Mouse (Mus musculus): ENCODE results near the gene Zfp664. TPM values are rescaled to one million over a fixed set of nuclear protein-coding genes. Genes with fewer than 3 reads are reported as not detected.
A peak's percentile ranks its signal among the peaks of the same experiment; 100 is the strongest.

Zfp664 gene
- 67.2 and 72.9 TPM in 2 replicates for polyA plus RNA-seq (2012; rRNA removed)

DNA sequence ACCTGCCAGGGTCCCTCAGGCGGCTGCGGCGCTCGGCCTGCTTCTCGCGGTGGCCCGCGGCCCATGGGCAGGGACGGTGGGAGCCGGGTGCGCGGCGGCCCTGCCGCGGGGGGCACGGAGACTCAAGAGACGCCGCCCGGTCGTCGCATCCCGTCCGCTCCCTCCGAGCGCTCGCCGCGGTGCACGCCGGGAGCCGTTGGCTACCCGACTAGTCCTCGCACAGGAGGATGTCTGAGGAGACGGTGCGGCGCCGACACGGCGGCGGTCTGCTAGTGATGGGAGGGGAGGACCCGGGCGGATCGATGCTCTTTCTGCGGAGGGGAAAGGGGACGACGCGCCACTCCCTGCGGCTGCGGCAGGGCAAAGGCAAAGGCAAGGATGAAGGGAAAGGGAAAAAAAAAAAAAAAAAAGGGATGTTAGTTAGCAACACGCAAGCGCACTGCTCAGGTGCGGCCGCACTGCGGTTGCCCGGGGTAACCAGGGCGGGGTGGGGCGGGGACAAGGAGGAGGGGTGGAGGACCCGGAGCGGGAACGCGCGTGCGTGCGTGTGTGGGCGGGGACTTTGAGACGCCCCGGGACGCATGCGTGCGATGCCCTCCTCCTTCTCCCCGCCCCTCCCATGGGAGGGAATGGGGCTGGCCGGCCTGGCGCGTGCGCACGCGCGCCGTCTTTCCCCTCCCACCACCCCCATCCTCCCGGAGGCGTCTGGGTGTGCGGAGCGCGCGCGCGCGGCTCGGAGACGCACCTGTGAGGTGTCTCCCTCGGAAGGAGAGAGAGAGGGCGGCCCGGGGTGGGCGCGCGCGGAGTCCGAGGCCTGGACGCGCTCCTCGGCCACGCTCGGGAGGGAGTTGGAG lies at the start of gene Zfp664, which contains the start of gene Ccdc92:
Zfp664 (plus strand) TSS at position 679 of the 854 bp plus-strand sequence.
Ccdc92 (minus strand) TSS at position 412 of the 854 bp plus-strand sequence.
- peak; percentile 96 to 98 for DNase-seq
- Histone ChIP-seq H3K4me3 (replicated peaks; ENCODE audit: insufficient read depth, low read depth, low read length) (peak within 1 kb of the TSS; percentile 88), H3K27me3 (ENCODE audit: control insufficient read depth, insufficient read depth, low read length) (no peaks in the 10 kb centered on the region), H3K27ac (ENCODE audit: insufficient read depth, low read length) (peak within 1 kb of the TSS; percentile 97), H3K4me1 (ENCODE audit: control insufficient read depth, insufficient read depth, low read length) (no peaks in the 10 kb centered on the region; the same call in 1 of the 2 replicates)
- WGBS: under 1% methylated on average over 101 of the region's 103 CpGs
- TF ChIP-seq POLR2A (IDR thresholded peaks at IDR 0.05; ENCODE audit: borderline replicate concordance, insufficient read depth, low read length): peak; percentile 83
- no peak for TF ChIP-seq CTCF (IDR thresholded peaks at IDR 0.05; ENCODE audit: borderline replicate concordance, insufficient read depth, low read depth, low read length)

DNA sequence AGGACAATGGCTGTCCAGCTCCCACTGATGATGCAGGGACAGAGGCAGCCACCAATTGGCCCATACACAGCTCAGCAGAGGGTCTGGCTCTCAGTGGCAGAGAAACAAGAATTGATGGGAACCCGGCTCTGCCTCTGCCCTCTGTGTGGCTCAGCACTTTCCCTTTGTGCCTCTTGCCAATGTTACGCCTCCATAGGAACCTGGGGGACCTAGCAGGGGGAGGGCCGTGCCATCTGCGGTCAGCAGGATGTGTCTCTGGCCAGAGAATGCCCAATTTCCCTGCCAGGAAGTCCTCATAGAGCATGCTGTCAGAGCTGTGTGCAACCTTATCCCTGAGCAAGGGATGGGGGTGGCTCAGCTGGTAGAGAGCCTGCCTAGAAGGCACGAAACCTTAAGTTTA lies 47.7 kb upstream of the Zfp664 start:
- TF ChIP-seq POLR2A (IDR thresholded peaks at IDR 0.05; ENCODE audit: borderline replicate concordance, insufficient read depth, low read length) (no peak), CTCF (IDR thresholded peaks at IDR 0.05; ENCODE audit: borderline replicate concordance, insufficient read depth, low read depth, low read length) (no peak)
- peak; percentile 87 to 94 for DNase-seq
- peaks cover 23% of the 10 kb centered on the region for H3K4me1 ChIP-seq (ENCODE audit: control insufficient read depth, insufficient read depth, low read length)
- H3K4me3 ChIP-seq (replicated peaks; ENCODE audit: insufficient read depth, low read depth, low read length): no peak overlapping the region
- WGBS: 2% methylated on average over 5 of the region's 5 CpGs
- H3K27me3 ChIP-seq (ENCODE audit: control insufficient read depth, insufficient read depth, low read length): no peaks in the 10 kb centered on the region
- H3K27ac ChIP-seq (ENCODE audit: insufficient read depth, low read length): no peak overlapping the region

DNA sequence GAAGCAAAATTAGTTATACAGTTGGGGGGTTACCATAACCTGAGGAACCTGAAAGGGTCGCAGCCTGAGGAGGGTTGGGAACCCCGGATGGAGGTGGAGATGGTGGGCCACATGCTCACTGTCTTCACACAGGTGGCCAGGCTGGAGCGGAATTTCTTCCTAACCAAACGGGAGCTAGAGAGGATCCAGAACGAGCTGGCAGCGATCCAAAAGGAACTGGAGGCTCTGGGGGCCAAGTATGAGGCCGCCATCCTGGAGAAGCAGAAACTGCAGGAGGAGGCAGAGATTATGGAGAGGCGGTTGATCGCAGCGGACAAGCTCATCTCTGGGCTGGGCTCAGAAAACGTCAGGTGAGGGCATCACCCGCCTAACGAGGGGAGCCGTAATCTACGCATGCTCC lies 45.4 kb upstream of the Zfp664 start:
- H3K4me1 ChIP-seq (ENCODE audit: control insufficient read depth, insufficient read depth, low read length): peaks cover 28% of the 10 kb centered on the region
- no peak overlapping the region for H3K4me3 ChIP-seq (replicated peaks; ENCODE audit: insufficient read depth, low read depth, low read length)
- WGBS: 71% methylated on average over 15 of the region's 15 CpGs
- no peak for TF ChIP-seq CTCF (IDR thresholded peaks at IDR 0.05; ENCODE audit: borderline replicate concordance, insufficient read depth, low read depth, low read length)
- no peak for TF ChIP-seq POLR2A (IDR thresholded peaks at IDR 0.05; ENCODE audit: borderline replicate concordance, insufficient read depth, low read length)
- H3K27ac ChIP-seq (ENCODE audit: insufficient read depth, low read length): no peak overlapping the region
- DNase-seq: peak in 1 of 2 experiments; percentile 28
- H3K27me3 ChIP-seq (ENCODE audit: control insufficient read depth, insufficient read depth, low read length): no peaks in the 10 kb centered on the region

DNA sequence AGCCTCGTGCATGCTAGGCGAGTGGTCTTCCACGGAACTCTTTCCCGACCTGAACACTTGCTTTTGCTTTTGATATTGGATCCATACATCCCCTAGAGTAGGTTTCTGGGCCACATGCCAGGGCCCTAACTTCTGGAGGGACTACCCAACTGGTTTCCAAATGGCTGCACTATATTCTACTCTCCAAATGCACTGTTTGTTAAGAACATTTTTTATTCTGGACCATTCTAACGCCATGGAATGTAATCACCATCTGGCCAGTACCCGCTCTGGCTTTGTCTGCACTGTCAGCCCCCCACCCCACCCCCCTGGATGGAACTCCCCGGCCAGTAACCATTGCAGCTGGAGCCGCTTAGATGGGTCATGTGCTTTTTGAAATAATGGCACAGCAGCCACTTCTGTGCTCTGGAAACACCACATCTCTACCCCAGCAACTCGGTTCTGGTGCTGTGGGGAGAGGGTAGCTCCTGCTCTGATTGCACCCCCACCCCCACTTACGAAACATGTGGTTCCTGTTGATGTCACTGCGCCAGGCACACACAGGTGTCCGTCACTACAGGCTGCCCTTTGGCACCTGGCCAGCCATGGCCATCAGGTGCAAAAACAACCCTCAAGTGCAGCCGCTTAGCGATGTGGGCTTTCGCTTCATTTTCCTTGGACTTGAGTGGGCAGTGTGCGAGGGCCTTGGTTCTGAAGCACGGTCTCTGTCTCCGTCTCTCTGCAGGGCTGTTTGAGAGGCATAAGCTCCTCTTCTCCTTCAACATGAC lies 40.2 kb upstream of the Zfp664 start:
- Histone ChIP-seq H3K4me1 (ENCODE audit: control insufficient read depth, insufficient read depth, low read length) (peaks cover 21% of the 10 kb centered on the region), H3K4me3 (replicated peaks; ENCODE audit: insufficient read depth, low read depth, low read length) (no peak overlapping the region), H3K27ac (ENCODE audit: insufficient read depth, low read length) (no peak overlapping the region), H3K27me3 (ENCODE audit: control insufficient read depth, insufficient read depth, low read length) (no peaks in the 10 kb centered on the region)
- peak in 1 of 2 experiments; percentile 52 for DNase-seq
- TF ChIP-seq POLR2A (IDR thresholded peaks at IDR 0.05; ENCODE audit: borderline replicate concordance, insufficient read depth, low read length) (no peak), CTCF (IDR thresholded peaks at IDR 0.05; ENCODE audit: borderline replicate concordance, insufficient read depth, low read depth, low read length) (no peak)
- 41% methylated on average over 18 of the region's 18 CpGs for WGBS

DNA sequence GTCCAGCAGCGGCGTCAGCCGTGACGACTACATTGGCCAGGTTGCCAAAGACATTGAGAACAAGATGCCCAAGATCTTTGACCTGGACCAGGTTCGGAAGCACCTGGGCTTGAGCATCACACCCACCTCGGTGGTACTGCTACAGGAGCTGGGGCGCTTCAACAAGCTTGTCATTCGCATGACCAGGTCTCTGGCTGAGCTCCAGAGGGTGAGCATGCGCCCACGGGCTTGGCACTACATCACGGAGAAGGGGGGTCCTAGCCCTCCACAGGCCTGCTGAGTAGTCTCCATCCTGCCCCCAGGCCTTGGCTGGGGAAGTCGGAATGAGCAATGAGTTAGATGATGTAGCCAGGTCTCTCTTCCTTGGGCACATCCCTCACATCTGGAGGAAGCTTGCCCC lies 32.2 kb upstream of the Zfp664 start:
- no peaks in the 10 kb centered on the region for H3K27me3 ChIP-seq (ENCODE audit: control insufficient read depth, insufficient read depth, low read length)
- TF ChIP-seq POLR2A (IDR thresholded peaks at IDR 0.05; ENCODE audit: borderline replicate concordance, insufficient read depth, low read length) (no peak), CTCF (IDR thresholded peaks at IDR 0.05; ENCODE audit: borderline replicate concordance, insufficient read depth, low read depth, low read length) (no peak)
- WGBS: 33% methylated on average over 12 of the region's 12 CpGs
- DNase-seq: peak in 1 of 2 experiments; percentile 34
- no peak overlapping the region for H3K4me3 ChIP-seq (replicated peaks; ENCODE audit: insufficient read depth, low read depth, low read length)
- no peak overlapping the region for H3K27ac ChIP-seq (ENCODE audit: insufficient read depth, low read length)
- peaks cover 40% of the 10 kb centered on the region for H3K4me1 ChIP-seq (ENCODE audit: control insufficient read depth, insufficient read depth, low read length)

DNA sequence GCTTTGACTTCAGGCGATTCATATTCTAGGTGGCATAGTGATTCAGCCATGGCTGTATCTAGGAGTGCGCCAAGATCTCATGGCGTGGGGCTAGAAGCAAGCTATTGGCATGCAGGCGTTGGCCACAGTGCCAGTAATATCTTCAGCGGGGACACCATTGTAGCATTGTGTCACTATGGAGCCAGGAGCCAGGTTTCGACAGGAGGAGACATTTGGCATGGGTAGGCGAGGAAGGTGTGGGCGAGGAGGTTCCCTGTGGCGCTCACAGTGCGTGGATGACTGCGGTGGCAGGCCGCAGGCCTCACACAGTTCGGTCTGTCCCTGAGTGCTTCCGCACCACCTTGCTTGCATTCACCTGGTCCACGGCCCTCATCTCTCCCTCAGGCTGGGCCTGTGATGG lies 27.3 kb upstream of the Zfp664 start:
- H3K4me3 ChIP-seq (replicated peaks; ENCODE audit: insufficient read depth, low read depth, low read length): no peak overlapping the region
- peaks cover 57% of the 10 kb centered on the region for H3K4me1 ChIP-seq (ENCODE audit: control insufficient read depth, insufficient read depth, low read length)
- H3K27me3 ChIP-seq (ENCODE audit: control insufficient read depth, insufficient read depth, low read length): no peaks in the 10 kb centered on the region
- WGBS: 7% methylated on average over 15 of the region's 15 CpGs
- H3K27ac ChIP-seq (ENCODE audit: insufficient read depth, low read length): peak overlapping the region; percentile 84
- DNase-seq: peak; percentile 93 to 97
- 0 out of 2 replicates have a peak, but pooled peaks have one; percentile 12 for TF ChIP-seq CTCF (IDR thresholded peaks at IDR 0.05; ENCODE audit: borderline replicate concordance, insufficient read depth, low read depth, low read length)
- TF ChIP-seq POLR2A (IDR thresholded peaks at IDR 0.05; ENCODE audit: borderline replicate concordance, insufficient read depth, low read length): no peak

DNA sequence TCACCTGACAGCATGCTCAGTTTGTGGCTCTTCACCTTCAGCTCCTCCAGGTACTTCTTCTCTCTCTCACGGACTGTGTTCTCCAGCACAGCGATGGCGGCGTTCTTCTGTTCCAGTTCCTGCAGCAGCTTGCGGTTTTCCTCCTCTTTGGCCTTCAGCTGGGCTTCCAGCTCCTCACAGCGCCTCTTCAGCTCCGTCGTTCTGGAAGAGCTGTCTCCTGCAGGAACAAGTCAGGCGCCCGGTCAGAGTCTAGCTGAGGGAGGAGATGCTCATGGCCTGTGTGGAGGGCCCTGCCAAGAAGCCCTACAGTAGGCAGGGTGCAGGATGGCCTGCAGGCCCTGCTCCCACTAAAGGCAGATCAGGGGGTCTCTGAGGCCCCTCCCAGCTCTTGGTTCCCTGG lies 26.4 kb upstream of the Zfp664 start:
- Histone ChIP-seq H3K27ac (ENCODE audit: insufficient read depth, low read length) (peak overlapping the region; percentile 84), H3K4me1 (ENCODE audit: control insufficient read depth, insufficient read depth, low read length) (peaks cover 62% of the 10 kb centered on the region), H3K27me3 (ENCODE audit: control insufficient read depth, insufficient read depth, low read length) (no peaks in the 10 kb centered on the region), H3K4me3 (replicated peaks; ENCODE audit: insufficient read depth, low read depth, low read length) (no peak overlapping the region)
- 22% methylated on average over 10 of the region's 10 CpGs for WGBS
- TF ChIP-seq CTCF (IDR thresholded peaks at IDR 0.05; ENCODE audit: borderline replicate concordance, insufficient read depth, low read depth, low read length): no peak
- no peak for TF ChIP-seq POLR2A (IDR thresholded peaks at IDR 0.05; ENCODE audit: borderline replicate concordance, insufficient read depth, low read length)
- DNase-seq: peak; percentile 52 to 67

All from cerebellum, adult 2 months (tissue).